Mouse (Mus musculus) brown adipose tissue, adult 24 weeks (tissue): ENCODE results near the gene Trim39. TPM values are rescaled to one million over a fixed set of nuclear protein-coding genes. Genes with fewer than 3 reads are reported as not detected.
"Not testable (repeated sequence)": the region's sequence is repeated elsewhere in the genome, so short reads cannot be mapped to it uniquely, and the experiment has no call there.

Experiments
- H3K27ac ChIP-seq: fragments of 200-500 bp; replicated peaks from 2 replicates; pipeline ENCODE4 v1.5.1; 2012; ENCODE audit warnings: low read depth, mild to moderate bottlenecking, low read length
- H3K4me1 ChIP-seq: fragments of 200-500 bp; 2 replicates; pipeline ENCODE4 v1.6.1; 2012; ENCODE audit warnings: low read length, mixed read lengths; ENCODE audit not compliant: control insufficient read depth, insufficient read depth, insufficient read length
- H3K4me3 ChIP-seq: fragments of 200-500 bp; 2 replicates; pipeline ENCODE4 v1.5.1; 2012; ENCODE audit warnings: low read depth, mild to moderate bottlenecking, low read length, moderate library complexity; ENCODE audit not compliant: insufficient read depth
- polyA plus RNA-seq: library from polyadenylated mRNA; stranded (reverse); fragments of >200 nt; gene quantifications from 2 replicates; pipeline ENCODE4 v1.2.4, GENCODE M21; 2012; ENCODE audit not compliant: missing spikeins, insufficient read depth, insufficient read length

The Trim39 gene
- polyA plus RNA-seq: 5.5 and 6.2 TPM in 2 replicates

GRCm38 (mm10) chr17:36271586-36272256, at the start of gene Trim39:
TSS of gene Trim39 (minus strand) at chr17:36272247.
- peaks cover 2% of the 10 kb centered on the region; the same call in 1 of the 2 replicates for H3K4me1 ChIP-seq
- peak within 1 kb of the TSS; percentile 94 for H3K27ac ChIP-seq
- H3K4me3 ChIP-seq: peak within 1 kb of the TSS; percentile 82

- peak overlapping the region; percentile 56 for H3K4me3 ChIP-seq
- H3K4me1 ChIP-seq: no peaks in the 10 kb centered on the region
- H3K27ac ChIP-seq: no peak overlapping the region
Observed at GRCm38 (mm10) chr17:36315689-36316253, 43.7 kb upstream of the Trim39 start.

- Histone ChIP-seq H3K4me3 (peak overlapping the region; percentile 56), H3K27ac (no peak overlapping the region)
Observed at GRCm38 (mm10) chr17:36315041-36315688, 43.1 kb upstream of the Trim39 start.

GRCm38 (mm10) chr17:36314511-36314910, 42.5 kb upstream of the Trim39 start:
- Histone ChIP-seq H3K27ac (no peak overlapping the region), H3K4me1 (no peaks in the 10 kb centered on the region), H3K4me3 (no peak overlapping the region)

More at GRCm38 (mm10) chr17:36315041-36315688, 43.1 kb upstream of the Trim39 start:
- no peaks in the 10 kb centered on the region for H3K4me1 ChIP-seq

- H3K27ac ChIP-seq: no peak overlapping the region
- H3K4me1 ChIP-seq: no peaks in the 10 kb centered on the region
- H3K4me3 ChIP-seq: no peak overlapping the region
Observed at GRCm38 (mm10) chr17:36309293-36309692, 37.2 kb upstream of the Trim39 start.

GRCm38 (mm10) chr17:36308855-36309254, 36.8 kb upstream of the Trim39 start:
- H3K4me3 ChIP-seq, H3K27ac ChIP-seq, H3K4me1 ChIP-seq: not testable (repeated sequence)

GRCm38 (mm10) chr17:36286390-36286789, 14.3 kb upstream of the Trim39 start, which contains the start of gene H2-M10.2:
TSS of gene H2-M10.2 (minus strand) at chr17:36286490.
- Histone ChIP-seq H3K27ac (no peak within 1 kb of the TSS), H3K4me1 (no peaks in the 10 kb centered on the region), H3K4me3 (no peak within 1 kb of the TSS)

GRCm38 (mm10) chr17:36281521-36282245, 9.6 kb upstream of the Trim39 start:
- Histone ChIP-seq H3K4me3 (no peak overlapping the region), H3K27ac (no peak overlapping the region), H3K4me1 (no peaks in the 10 kb centered on the region)

- H3K27ac ChIP-seq: no peak overlapping the region
- no peak overlapping the region for H3K4me3 ChIP-seq
- H3K4me1 ChIP-seq: peaks cover 2% of the 10 kb centered on the region; the same call in 1 of the 2 replicates
Observed at GRCm38 (mm10) chr17:36274776-36275175, 2.7 kb upstream of the Trim39 start.

GRCm38 (mm10) chr17:36273796-36274195, 1.7 kb upstream of the Trim39 start:
- no peak overlapping the region for H3K27ac ChIP-seq
- peaks cover 2% of the 10 kb centered on the region; the same call in 1 of the 2 replicates for H3K4me1 ChIP-seq
- H3K4me3 ChIP-seq: no peak overlapping the region

GRCm38 (mm10) chr17:36272643-36273366, 758 bp upstream of the Trim39 start:
- no peak overlapping the region for H3K27ac ChIP-seq
- peaks cover 2% of the 10 kb centered on the region; the same call in 1 of the 2 replicates for H3K4me1 ChIP-seq
- H3K4me3 ChIP-seq: peak overlapping the region; percentile 82; the same call in 1 of the 2 replicates

- H3K4me3 ChIP-seq: peak overlapping the region; percentile 82
- peaks cover 2% of the 10 kb centered on the region; the same call in 1 of the 2 replicates for H3K4me1 ChIP-seq
- H3K27ac ChIP-seq: peak overlapping the region; percentile 94
Observed at GRCm38 (mm10) chr17:36270956-36271585, 976 bp downstream of the Trim39 start.

- H3K4me3 ChIP-seq: no peak overlapping the region
Observed at GRCm38 (mm10) chr17:36265834-36266233, 6.2 kb downstream of the Trim39 start.

More at GRCm38 (mm10) chr17:36265834-36266233, 6.2 kb downstream of the Trim39 start:
- peaks cover 2% of the 10 kb centered on the region; the same call in 1 of the 2 replicates for H3K4me1 ChIP-seq
- H3K27ac ChIP-seq: no peak overlapping the region
